Mouse (Mus musculus) lung, adult 2 months (tissue): Measurements from ENCODE around the gene Crocc.

Experiments used
- CTCF ChIP-seq: fragments of 200-500 bp; IDR thresholded peaks from 2 replicates; pipeline ENCODE4 v1.5.1; 2011; ENCODE audit warnings: mild to moderate bottlenecking, low read length, control low read depth; ENCODE audit not compliant: insufficient read depth
- POLR2A ChIP-seq: fragments of 200-500 bp; IDR thresholded peaks from 2 replicates; pipeline ENCODE4 v1.6.1; 2011; ENCODE audit warnings: low read depth, mild to moderate bottlenecking, control low read depth, low read length, borderline replicate concordance; ENCODE audit errors: extremely low read depth

DNA sequence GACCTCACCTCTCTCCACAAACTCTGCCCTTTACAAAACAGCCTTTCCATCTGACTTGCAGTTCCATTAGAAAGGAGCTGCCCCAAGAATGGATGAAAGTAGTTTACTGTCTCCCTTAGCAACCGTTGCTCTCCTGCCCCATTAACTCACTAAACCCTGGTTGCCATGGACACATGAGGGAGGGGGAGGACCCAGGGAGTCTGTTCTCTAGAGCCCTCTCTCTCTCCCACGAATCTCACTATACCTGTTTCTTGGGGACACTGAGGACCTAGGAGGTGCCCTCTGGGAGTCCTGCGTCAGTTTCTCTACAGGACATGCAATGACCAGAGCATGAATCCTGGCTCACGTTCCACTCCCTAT, 10.9 kb downstream of the Crocc start:
- TF ChIP-seq CTCF, result no peak
- no peak for TF ChIP-seq POLR2A
